Mouse (Mus musculus): Measurements from ENCODE around the gene Bpifb9b. TPM values are rescaled to one million over a fixed set of nuclear protein-coding genes. Genes with fewer than 3 reads are reported as not detected.
A peak's percentile ranks its signal among the peaks of the same experiment; 100 is the strongest.
"Not testable (repeated sequence)": the region's sequence is repeated elsewhere in the genome, so short reads cannot be mapped to it uniquely, and the experiment has no call there.

Gene Bpifb9b
- polyA plus RNA-seq, 1 experiment from 2014 or later: not detected

DNA sequence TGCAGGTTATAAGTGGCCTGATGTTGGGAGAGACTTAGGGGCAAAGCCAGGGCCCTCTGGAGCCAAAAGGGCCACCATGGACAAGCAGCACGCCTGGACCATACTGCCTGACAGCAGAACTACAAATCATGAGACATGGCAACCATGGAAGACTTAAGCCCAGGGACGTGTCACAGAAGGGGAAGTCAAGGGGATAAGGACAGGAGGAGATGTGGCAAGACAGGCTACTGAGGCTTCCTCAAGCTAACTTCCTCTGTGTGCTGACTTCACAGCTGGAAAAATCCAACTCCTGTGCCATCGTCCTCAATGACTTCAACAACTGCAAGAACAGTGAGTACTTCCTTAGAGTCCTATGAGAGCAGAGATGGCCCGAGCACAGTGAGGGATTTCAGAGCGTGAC is 6.7 kb downstream of the Bpifb9b start:
- H3K9me3 ChIP-seq (replicated peaks; ENCODE audit: control insufficient read depth, low read length, poor library complexity, severe bottlenecking); H3K27me3 ChIP-seq (ENCODE audit: control insufficient read depth, insufficient read depth, low read depth, low read length); H3K4me3 ChIP-seq (ENCODE audit: low read depth, low read length); ATAC-seq; H3K4me1 ChIP-seq (ENCODE audit: control insufficient read depth, insufficient read depth, low read length); H3K27ac ChIP-seq (ENCODE audit: low read length); H3K4me2 ChIP-seq (ENCODE audit: low read length); H3K9ac ChIP-seq (ENCODE audit: low read depth, low read length); H3K36me3 ChIP-seq (ENCODE audit: control insufficient read depth, insufficient read depth, low read length): not testable (repeated sequence)
- 83% methylated on average over 4 of the region's 5 CpGs for WGBS

GRCm38 (mm10) chr2:154326852-154327251 is 19.8 kb downstream of the Bpifb9b start:
- H3K9ac ChIP-seq (ENCODE audit: low read depth, low read length): no peak overlapping the region
- H3K27me3 ChIP-seq (ENCODE audit: control insufficient read depth, insufficient read depth, low read depth, low read length): no peaks in the 10 kb centered on the region
- no peaks in the 10 kb centered on the region for H3K4me1 ChIP-seq (ENCODE audit: control insufficient read depth, insufficient read depth, low read length)
- no peak overlapping the region for H3K27ac ChIP-seq (ENCODE audit: low read length)
- no peak overlapping the region for H3K4me3 ChIP-seq (ENCODE audit: low read depth, low read length)
- no peak overlapping the region for H3K4me2 ChIP-seq (ENCODE audit: low read length)
- H3K9me3 ChIP-seq (replicated peaks; ENCODE audit: control insufficient read depth, low read length, poor library complexity, severe bottlenecking): no peaks in the 10 kb centered on the region
- no peak for ATAC-seq
- H3K36me3 ChIP-seq (ENCODE audit: control insufficient read depth, insufficient read depth, low read length): no peaks in the 10 kb centered on the region
- 86% methylated on average over 3 of the region's 3 CpGs for WGBS

DNA sequence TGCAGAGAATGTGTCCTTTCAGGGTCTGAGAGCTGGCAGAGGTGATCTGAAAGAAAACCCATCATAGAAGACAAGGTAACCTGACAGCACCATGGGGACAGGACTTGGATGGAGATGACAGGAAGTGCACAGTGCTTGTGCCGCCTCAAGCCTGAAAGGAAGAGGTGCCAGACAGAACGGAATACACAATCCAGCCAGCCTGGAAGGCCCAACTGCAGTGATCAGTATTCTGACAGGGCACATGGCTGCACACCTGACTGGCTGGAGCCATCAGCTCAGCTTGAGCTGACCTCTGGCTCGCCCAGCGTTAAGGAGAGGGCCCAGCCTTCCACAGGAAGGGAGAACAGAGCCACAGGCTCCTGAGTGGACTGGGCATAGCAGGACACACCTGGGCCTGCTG is 28.5 kb downstream of the Bpifb9b start:
- no peaks in the 10 kb centered on the region for H3K4me1 ChIP-seq (ENCODE audit: control insufficient read depth, insufficient read depth, low read length)

DNA sequence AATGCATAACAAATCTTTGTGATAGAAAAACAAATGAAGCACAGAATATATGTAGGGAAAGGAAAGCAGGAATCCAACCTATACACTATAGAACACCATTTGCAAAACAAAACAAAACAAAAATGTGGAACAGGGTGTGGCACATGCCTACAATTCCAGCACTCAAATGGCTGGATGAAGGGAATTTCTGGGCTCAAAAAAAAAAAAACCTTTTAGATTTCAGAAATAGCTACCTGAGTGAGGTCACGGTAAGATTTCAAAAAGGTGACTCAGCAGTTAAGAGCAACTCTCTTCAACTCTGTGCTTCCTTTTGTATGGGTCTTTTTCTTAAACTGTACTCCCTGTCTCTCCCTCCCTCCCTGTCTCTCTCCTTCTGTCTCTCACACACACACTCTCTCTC is 31.1 kb downstream of the Bpifb9b start:
- Histone ChIP-seq H3K4me2 (ENCODE audit: low read length) (no peak overlapping the region), H3K4me1 (ENCODE audit: control insufficient read depth, insufficient read depth, low read length) (no peaks in the 10 kb centered on the region), H3K4me3 (ENCODE audit: low read depth, low read length) (no peak overlapping the region), H3K36me3 (ENCODE audit: control insufficient read depth, insufficient read depth, low read length) (peaks cover 12% of the 10 kb centered on the region; the same call in 1 of the 2 replicates), H3K9ac (ENCODE audit: low read depth, low read length) (no peak overlapping the region), H3K9me3 (replicated peaks; ENCODE audit: control insufficient read depth, low read length, poor library complexity, severe bottlenecking) (no peaks in the 10 kb centered on the region), H3K27me3 (ENCODE audit: control insufficient read depth, insufficient read depth, low read depth, low read length) (no peaks in the 10 kb centered on the region), H3K27ac (ENCODE audit: low read length) (no peak overlapping the region)
- no peak for ATAC-seq
- 90% methylated on average over 1 of the region's 1 CpGs for WGBS

More for the DNA sequence above, 28.5 kb downstream of the Bpifb9b start:
- Histone ChIP-seq H3K4me2 (ENCODE audit: low read length) (no peak overlapping the region), H3K9ac (ENCODE audit: low read depth, low read length) (no peak overlapping the region), H3K9me3 (replicated peaks; ENCODE audit: control insufficient read depth, low read length, poor library complexity, severe bottlenecking) (no peaks in the 10 kb centered on the region), H3K27ac (ENCODE audit: low read length) (no peak overlapping the region), H3K4me3 (ENCODE audit: low read depth, low read length) (no peak overlapping the region), H3K27me3 (ENCODE audit: control insufficient read depth, insufficient read depth, low read depth, low read length) (no peaks in the 10 kb centered on the region), H3K36me3 (ENCODE audit: control insufficient read depth, insufficient read depth, low read length) (peaks cover 6% of the 10 kb centered on the region; the same call in 1 of the 2 replicates)
- ATAC-seq: no peak
- 65% methylated on average over 4 of the region's 4 CpGs for WGBS

- no peak overlapping the region for H3K9ac ChIP-seq (ENCODE audit: low read depth, low read length)
- no peak overlapping the region for H3K4me2 ChIP-seq (ENCODE audit: low read length)
- H3K27ac ChIP-seq (ENCODE audit: low read length): no peak overlapping the region
- H3K4me1 ChIP-seq (ENCODE audit: control insufficient read depth, insufficient read depth, low read length): no peaks in the 10 kb centered on the region
- H3K36me3 ChIP-seq (ENCODE audit: control insufficient read depth, insufficient read depth, low read length): peaks cover 12% of the 10 kb centered on the region; the same call in 1 of the 2 replicates
- H3K27me3 ChIP-seq (ENCODE audit: control insufficient read depth, insufficient read depth, low read depth, low read length): no peaks in the 10 kb centered on the region
- H3K9me3 ChIP-seq (replicated peaks; ENCODE audit: control insufficient read depth, low read length, poor library complexity, severe bottlenecking): no peaks in the 10 kb centered on the region
- WGBS: 66% methylated on average over 2 of the region's 2 CpGs
- H3K4me3 ChIP-seq (ENCODE audit: low read depth, low read length): no peak overlapping the region
- no peak for ATAC-seq
These were observed 32.3 kb downstream of the Bpifb9b start for GRCm38 (mm10) chr2:154339356-154339755.

- no peaks in the 10 kb centered on the region for H3K27me3 ChIP-seq (ENCODE audit: control insufficient read depth, insufficient read depth, low read depth, low read length)
- H3K36me3 ChIP-seq (ENCODE audit: control insufficient read depth, insufficient read depth, low read length): peaks cover 19% of the 10 kb centered on the region
- WGBS: 91% methylated on average over 3 of the region's 3 CpGs
- H3K27ac ChIP-seq (ENCODE audit: low read length): no peak overlapping the region
- no peak overlapping the region for H3K4me2 ChIP-seq (ENCODE audit: low read length)
- no peak overlapping the region for H3K4me3 ChIP-seq (ENCODE audit: low read depth, low read length)
- no peak overlapping the region for H3K9ac ChIP-seq (ENCODE audit: low read depth, low read length)
- no peaks in the 10 kb centered on the region for H3K9me3 ChIP-seq (replicated peaks; ENCODE audit: control insufficient read depth, low read length, poor library complexity, severe bottlenecking)
- H3K4me1 ChIP-seq (ENCODE audit: control insufficient read depth, insufficient read depth, low read length): no peaks in the 10 kb centered on the region
- no peak for ATAC-seq
These were observed 41.1 kb downstream of the Bpifb9b start for GRCm38 (mm10) chr2:154348152-154348551.

- H3K36me3 ChIP-seq (ENCODE audit: control insufficient read depth, insufficient read depth, low read length); H3K27me3 ChIP-seq (ENCODE audit: control insufficient read depth, insufficient read depth, low read depth, low read length); H3K4me1 ChIP-seq (ENCODE audit: control insufficient read depth, insufficient read depth, low read length); H3K9me3 ChIP-seq (replicated peaks; ENCODE audit: control insufficient read depth, low read length, poor library complexity, severe bottlenecking); ATAC-seq: not testable (repeated sequence)
- WGBS: 76% methylated on average over 14 of the region's 19 CpGs
- H3K4me2 ChIP-seq (ENCODE audit: low read length): peak overlapping the region; percentile 41
- H3K4me3 ChIP-seq (ENCODE audit: low read depth, low read length): peak overlapping the region; percentile 33
- H3K9ac ChIP-seq (ENCODE audit: low read depth, low read length): peak overlapping the region; percentile 38; the same call in 1 of the 2 replicates
- 0 out of 2 replicates have a peak overlapping the region, but pooled peaks have one; percentile 53 for H3K27ac ChIP-seq (ENCODE audit: low read length)
These were observed 47.0 kb downstream of the Bpifb9b start for GRCm38 (mm10) chr2:154354000-154354425.

DNA sequence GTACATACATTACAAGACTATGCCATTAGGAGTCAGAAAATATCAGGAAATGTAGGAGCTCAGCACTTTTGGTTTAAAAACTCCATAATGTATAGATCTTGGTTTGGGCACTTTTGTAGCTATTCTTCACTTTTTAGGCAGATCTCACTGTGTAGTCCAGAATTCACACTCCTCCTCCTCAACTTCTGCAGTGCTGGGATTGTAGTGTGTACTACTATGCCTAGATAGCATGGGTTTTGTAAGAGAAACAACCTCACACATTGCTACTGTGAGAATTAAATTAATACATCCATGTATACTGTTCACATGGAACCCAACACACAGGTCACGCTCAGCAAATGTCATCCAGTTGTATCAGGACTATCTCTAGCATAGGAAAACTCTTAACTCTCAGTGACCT is 60.5 kb downstream of the Bpifb9b start:
- ATAC-seq: no peak
- Histone ChIP-seq H3K4me2 (ENCODE audit: low read length) (no peak overlapping the region), H3K27me3 (ENCODE audit: control insufficient read depth, insufficient read depth, low read depth, low read length) (no peaks in the 10 kb centered on the region), H3K9me3 (replicated peaks; ENCODE audit: control insufficient read depth, low read length, poor library complexity, severe bottlenecking) (no peaks in the 10 kb centered on the region), H3K36me3 (ENCODE audit: control insufficient read depth, insufficient read depth, low read length) (peaks cover 13% of the 10 kb centered on the region), H3K4me1 (ENCODE audit: control insufficient read depth, insufficient read depth, low read length) (peaks cover 3% of the 10 kb centered on the region; the same call in 1 of the 2 replicates), H3K9ac (ENCODE audit: low read depth, low read length) (no peak overlapping the region), H3K4me3 (ENCODE audit: low read depth, low read length) (no peak overlapping the region), H3K27ac (ENCODE audit: low read length) (no peak overlapping the region)
- WGBS: 93% methylated on average over 1 of the region's 1 CpGs
